Mouse (Mus musculus): ENCODE measurements around the gene Gdi1.

Gene Gdi1

DNA sequence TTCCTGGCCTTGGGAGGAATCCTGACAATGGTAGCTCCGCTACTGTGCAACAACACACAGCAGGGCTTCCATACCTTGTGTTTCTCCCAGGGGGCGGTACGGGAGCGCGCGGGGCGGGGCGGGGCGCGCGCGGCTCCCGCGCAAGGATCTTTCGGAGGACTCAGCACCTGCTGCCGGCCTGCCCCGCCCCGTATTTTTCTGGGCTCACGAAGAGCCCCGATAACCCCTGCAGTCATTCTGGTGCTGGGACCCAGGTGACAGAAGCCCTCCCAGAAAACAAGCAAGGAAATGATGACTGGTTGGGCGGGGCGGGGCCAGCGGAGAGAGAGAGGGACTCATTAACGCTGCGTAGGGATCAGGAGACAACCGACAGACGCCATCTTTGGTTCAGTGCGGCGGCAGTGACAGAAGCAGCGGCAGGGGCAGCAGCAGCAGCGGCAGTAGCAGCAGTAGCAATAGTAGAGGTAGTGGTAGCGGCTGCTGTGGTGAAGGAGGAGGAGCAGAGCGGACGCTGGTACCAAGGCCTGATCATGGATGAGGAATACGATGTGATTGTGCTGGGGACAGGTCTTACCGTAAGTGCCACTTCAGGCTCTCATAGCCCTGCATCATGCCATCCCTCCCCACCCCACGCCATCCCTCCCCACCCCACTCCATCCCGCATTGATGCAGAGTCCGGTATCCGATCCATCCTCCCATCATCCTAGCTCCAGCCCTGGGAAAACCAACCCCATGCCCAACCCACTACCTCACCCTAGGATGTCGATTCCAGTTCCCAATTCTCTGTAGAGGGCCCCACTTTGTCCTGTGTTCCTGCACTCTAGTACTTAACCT lies at the start of gene Gdi1:
TSS of gene Gdi1 (plus strand) at position 132 of the 834 bp plus-strand sequence.
- DNase-seq: peak; percentile 74

DNA sequence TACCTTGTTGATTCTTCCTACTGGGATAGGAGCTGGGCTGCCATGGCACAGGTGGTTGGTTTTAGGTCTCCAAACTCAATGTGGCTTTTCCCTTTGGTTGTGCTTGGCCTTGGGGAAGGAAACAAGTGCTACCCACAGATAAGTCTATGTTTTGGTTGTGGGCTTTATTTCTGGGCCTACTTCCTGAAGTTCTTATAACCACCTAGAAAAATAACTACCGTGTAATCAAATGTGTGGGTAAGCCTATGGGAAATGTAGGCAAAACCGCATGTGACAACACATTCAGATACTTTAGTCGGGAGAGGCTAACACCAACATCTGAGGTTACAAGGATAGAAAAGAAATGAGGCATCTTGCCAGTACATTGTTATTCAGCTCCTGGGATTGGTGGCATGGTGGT lies 47.1 kb upstream of the Gdi1 start:
- DNase-seq: no peak

DNA sequence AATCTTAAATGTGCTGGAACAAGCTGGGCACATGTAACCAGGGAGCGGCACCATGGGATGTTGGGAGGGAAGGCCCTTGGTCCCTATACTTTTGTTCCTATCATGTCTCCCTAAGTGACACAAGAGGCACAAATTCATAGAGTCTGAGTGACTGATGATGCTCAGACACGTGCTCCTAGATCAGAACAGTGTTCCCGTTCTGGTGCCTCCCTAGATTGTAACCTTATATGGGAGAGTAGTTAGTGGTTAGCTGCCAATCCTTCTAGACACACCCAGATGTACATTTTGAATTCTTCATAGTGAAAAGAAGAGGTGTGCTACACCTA lies 35.1 kb upstream of the Gdi1 start:
- no peak for DNase-seq

DNA sequence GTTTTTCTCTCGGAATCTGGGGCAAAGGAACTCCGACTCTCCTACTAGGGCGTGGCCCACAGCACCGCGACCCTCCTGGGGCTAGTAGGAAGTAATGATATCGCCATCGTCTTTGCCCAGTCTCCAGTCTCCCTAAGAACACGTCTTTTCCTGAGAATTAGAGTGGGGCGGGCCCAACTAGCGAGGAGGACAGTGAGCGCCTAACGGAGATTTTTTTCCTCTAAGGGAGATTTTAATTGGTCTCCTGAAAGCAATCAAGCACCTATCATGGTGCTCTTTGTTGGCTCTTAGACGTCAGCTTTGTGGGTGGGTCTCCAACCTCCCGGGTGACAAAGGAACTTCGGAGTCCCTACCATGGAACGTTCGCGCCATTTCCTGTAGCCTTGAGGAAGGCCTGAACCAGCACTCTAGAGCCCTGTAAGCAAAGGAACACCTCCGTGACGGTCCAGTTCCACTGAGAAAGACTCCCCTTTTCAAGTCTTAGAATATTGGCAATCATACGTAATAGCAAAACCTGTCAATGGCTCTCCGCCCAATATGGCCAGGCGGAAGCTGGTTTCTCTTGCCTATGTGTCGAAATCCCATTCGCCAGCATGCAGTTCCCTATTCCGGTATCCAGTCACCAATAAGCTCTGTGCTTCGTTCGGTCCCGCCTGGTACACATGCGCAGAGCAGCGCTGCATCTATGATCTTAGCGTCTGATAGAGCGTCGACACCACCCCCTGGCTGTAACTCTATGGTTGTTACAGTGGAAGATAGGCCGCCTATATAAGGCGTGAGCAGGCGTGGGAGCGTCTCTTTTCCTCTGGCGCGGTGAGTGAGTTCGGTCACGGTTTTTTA lies 34.5 kb upstream of the Gdi1 start, which contains the start of gene Rpl10:
TSS of gene Rpl10 (plus strand) at position 751 of the 840 bp plus-strand sequence.
- peak; percentile 96 for DNase-seq

DNA sequence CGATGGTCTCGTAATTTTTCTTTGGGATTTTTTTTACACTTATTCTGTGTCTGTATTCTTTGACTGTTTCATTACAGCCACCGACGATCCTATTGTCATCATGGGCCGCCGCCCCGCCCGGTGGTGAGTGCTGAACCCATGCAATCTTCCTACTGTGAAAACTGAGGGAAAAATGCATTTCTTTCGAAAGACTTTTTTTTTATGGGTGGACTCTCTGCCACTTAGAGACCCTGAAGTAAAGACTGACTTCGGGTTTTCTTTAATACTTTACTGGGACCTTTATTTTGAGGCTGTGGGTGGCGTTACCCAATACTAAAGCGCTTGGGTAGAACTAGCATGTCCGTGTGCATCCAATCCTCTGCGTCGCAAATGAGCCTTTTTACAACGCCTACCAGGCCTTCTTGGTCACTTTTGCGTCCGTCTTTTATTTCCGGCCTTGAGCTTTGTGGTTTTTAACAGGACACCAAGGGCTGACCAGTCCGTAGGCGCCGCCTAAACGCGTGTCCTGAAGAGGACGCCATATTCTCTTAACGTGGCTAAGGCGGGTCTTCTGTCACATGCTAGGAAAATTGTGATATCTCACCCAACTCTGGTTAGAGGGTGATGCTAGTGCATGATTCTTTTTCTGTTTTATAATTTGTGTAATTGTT lies 33.8 kb upstream of the Gdi1 start:
- peak; percentile 63 for DNase-seq

DNA sequence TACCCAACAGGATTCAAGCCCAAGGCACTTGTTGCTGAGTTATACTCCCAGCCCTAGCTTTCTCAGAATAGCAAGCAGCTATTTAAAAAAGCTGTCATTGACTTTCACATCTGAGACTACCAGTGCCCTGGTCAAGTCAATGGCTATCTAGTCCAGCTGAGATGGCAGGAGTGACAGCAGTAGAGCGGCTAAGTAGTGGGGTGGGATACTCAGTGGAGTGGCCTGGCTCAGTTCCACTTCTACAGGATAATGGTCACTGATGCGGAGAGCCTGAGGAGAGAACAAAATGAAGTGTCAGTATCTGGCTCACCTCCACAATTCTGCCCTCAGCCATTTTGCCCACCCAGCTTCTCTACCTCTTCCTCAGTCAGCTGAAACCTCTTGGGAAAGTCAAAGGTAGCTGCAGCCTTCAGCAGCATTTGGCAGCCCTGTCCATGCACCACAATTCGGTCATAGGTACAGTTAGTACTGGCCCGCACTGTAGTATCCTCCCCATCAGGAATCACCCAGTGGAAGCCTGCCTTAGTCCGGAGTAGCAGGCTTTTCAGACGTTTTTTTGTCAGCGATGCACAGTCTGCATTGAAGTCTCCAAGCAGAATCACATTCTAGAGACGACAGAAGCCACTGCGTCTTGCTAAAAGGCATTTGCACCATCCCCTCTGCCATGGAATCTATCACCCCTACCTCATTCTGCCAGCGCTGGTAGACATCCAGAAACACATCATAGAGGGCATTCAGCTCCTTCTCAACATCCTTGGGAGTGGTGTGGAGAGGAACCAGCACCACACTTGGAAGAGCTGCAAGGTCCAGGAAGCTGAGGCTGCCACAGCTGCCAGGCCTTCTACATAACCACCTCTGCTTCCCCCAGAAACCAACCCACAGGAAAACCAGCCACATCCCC lies 31.1 kb upstream of the Gdi1 start:
- no peak for DNase-seq

DNA sequence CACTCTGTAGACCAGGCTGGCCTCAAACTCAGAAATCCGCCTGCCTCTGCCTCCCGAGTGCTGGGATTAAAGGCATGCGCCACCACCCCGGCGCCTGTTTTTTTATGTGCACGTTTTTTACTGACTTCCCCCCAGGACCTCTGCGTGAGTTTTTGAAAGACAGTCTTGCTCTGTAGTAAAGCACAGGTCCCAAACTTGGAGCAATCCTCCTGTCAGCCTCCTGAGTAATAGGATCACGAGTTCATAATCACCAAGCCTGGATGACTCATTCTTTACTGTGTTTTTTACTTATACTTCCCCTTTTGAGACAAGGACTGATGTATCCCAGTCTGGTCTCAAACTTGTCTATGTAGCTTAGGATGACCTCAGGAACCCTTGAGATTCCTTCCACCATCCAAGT lies 26.9 kb upstream of the Gdi1 start:
- peak; percentile 20 for DNase-seq

DNA sequence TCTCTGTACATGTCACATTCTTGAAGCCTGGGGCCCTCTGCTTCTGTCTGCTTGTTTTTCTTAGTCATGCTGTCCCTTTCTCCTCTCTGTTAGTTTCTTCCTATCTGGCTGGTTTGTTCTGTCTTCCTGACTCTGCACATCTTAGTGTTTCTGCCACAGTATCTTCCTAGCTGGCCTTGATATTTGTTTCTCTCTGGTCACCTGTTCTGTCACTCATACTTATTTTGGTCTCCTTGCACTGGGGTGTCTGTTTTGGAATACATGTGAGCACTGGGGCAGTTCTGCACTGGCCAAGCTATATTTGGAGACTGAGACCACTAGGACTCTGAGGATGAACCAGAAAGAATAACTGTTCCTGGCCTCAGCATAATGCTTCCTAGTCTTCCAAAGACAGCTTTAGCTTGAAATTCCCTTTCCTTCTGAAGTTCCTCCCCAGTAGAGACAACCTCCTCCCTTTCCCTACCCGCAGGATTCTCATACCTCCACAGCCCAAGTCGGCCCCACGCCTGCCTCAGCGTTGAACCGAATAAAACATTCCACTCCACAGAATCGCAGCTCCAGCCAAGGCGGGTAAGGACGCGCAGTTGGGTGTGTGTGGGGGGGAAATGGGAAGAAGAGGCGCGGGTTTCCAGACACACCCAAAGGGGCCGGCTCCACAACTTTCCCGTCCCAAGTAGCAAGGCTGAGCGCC lies 23.6 kb upstream of the Gdi1 start:
- no peak for DNase-seq

DNA sequence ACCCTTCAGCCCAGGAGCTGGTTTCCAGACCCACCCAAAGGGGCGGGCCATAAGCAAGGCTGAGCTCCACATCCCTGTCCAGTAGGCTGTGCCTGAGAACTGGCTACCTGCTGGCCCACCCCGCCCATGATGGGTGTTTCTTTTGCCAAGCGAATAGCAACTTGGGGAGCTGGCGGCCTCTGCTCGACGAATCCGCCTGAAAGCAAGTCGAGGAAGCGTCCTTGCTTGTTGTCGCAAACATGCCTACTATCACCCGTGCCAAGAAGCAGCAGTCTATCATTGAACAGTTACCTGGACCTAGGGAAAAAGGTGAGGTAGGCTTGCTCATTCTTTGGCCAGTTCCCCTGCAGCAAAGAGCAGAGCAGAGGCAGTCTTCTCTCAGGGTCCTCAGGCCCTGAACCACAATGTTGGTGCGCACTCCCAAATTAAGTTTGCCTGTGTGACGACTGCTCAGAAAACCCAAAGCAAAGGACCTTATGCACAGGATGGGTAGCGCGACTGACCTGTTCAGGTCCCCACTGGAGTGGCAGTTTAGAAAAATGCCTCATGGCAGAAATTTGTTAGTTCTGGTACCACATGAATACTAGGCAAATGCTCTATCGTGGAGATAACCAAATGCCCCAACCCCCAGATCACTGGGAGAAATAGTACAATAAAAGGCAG lies 22.9 kb upstream of the Gdi1 start, which contains the start of the genes Taz and Dnase1l1:
TSS of gene Taz (plus strand) at position 181 of the 663 bp plus-strand sequence.
TSS of gene Dnase1l1 (minus strand) at position 606 of the 663 bp plus-strand sequence.
- peak; percentile 94 for DNase-seq

DNA sequence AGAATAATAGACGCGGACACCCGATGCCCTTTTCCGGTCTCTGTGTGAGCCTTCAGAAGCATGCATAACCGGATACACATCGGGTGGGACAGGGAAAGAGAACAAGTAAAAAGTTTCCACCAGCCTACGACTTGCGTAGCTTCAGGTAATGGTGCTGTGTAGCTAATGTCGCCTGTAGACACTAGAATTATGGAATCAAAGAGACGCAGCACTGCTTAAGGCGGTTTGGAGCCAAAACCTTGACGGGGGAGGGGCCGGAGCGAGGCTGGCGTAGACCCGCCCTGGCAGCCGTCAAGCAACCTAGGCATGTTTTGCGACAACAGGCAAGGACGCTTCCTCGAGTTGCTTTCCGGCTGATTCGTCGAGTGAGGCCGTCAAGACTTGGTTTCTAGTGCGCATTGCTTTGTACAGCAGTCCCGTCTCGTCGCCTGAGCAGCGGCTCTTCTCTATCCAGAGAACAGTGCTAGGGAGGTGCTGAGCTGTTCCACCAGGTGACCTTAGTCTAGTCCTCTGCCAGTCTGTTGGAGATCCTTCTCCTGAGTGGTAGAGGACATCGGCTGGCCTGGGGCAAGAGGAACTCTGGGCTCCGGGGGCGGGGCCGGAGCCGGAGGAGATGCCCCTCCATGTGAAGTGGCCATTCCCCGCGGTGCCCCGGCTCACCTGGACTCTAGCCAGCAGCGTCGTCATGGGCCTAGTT lies 22.3 kb upstream of the Gdi1 start:
- DNase-seq: peak; percentile 94

DNA sequence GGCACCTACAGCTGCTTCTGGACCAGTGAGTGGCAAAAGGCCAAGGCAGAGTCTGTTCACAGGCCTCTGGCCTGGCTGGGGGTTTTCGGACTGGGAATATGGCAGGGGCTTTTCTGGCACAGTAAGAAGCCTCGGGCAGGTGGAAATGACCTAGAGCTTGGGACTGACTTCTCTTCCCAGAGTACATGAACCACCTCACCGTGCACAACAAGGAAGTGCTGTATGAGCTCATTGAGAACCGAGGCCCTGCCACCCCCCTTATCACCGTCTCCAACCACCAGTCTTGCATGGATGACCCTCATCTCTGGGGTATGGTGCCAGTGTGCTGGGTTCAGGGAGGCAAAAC lies 21.7 kb upstream of the Gdi1 start:
- DNase-seq: no peak

DNA sequence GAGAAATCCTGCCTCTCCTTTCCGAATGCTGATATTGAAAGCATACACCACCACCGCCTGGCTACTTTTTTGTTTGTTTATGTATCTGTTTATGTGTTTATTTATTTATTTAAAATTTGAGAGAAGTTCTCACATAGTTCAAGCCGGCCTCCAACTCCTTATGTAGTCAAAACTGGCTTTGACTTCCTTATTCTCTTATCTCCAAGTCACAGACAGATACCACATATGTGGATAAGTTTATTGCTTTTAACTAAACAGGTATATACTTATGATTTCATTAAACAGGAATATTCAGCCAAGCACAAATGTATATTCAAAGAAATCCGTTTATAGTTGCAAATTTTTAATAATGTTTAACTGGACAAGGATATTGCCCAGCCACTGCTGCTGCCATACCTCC lies 11.4 kb upstream of the Gdi1 start:
- DNase-seq: no peak

DNA sequence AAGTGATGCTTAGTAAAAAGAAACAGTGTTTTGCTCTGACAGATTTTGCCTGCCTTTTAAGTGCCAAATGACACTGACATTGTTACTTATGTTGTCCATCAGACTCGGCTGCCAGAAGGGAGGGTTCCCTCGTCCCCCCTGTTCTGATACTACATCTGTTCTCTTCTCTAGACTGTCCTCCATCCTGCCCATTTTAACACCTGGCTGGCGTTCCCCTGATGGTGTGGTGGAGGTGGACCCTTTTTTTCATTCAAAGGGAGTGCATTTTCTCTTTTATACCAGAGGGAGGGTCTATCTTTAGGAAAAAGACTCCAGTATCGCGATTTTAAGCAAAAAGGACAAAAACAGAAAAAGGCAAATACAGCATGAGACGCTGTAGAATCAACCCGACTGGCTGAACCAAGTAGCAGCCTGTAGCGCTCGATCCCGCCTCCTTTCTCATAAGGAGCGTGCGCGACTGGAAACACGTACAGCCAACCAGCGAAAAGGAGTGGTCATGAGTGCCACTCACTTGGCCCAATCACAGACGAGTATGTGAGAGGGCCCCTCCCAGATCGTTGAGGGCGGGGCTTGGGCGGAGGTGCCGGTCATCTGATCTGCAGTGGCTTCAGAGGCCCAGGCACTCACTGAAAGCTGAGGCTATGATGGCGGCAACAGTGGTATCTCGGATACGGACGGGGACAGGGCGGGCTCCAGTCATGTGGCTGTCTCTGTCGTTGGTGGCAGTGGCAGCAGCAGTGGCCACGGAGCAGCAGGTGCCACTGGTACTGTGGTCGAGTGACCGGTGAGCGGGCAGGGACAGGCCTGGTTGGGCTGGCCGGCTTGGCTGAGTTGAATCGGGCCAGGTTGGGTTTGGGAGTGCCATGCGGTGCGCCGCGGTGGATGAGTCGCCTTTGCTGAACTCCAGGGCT lies 8.0 kb upstream of the Gdi1 start, which contains the start of gene Atp6ap1:
TSS of gene Atp6ap1 (plus strand) at position 560 of the 911 bp plus-strand sequence.
- DNase-seq: peak; percentile 97

DNA sequence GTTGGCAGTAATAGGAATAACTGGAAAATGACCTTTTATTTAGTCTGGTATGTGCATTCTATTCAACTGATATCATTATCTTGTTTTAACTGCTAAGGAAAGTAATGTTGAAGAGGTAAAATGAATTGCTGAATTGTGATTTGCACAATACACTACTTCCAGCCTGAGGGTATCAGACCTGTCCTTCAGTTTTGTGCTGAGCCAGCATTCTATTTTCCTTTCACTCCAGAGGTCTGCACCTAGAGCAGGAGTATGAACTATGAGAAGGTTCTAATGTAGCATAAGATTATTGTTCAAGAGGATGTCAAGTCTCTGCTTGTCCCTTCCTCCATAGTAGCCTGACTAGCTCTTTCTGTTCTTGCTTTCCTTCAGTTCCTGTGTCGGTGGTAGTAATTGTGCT lies 6.5 kb upstream of the Gdi1 start:
- DNase-seq: no peak

DNA sequence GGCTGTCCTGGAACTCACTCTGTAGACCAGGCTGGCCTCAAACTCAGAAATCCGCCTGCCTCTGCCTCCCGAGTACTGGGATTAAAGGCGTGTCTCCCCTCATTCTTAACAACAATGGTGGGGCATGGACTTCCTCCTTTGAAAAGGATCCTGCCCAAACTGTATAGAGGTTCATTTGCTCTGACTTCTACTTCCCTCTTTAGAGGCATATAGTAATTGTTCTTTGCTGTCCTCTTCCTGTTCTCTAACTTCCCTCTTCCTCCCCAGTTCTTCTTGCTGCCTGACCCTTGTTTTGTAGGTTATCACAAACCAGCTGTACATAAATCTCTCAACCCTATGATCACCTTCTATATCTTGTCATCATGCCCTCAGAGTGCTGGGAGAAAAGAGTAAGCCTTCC lies 5.1 kb upstream of the Gdi1 start:
- peak; percentile 19 for DNase-seq

DNA sequence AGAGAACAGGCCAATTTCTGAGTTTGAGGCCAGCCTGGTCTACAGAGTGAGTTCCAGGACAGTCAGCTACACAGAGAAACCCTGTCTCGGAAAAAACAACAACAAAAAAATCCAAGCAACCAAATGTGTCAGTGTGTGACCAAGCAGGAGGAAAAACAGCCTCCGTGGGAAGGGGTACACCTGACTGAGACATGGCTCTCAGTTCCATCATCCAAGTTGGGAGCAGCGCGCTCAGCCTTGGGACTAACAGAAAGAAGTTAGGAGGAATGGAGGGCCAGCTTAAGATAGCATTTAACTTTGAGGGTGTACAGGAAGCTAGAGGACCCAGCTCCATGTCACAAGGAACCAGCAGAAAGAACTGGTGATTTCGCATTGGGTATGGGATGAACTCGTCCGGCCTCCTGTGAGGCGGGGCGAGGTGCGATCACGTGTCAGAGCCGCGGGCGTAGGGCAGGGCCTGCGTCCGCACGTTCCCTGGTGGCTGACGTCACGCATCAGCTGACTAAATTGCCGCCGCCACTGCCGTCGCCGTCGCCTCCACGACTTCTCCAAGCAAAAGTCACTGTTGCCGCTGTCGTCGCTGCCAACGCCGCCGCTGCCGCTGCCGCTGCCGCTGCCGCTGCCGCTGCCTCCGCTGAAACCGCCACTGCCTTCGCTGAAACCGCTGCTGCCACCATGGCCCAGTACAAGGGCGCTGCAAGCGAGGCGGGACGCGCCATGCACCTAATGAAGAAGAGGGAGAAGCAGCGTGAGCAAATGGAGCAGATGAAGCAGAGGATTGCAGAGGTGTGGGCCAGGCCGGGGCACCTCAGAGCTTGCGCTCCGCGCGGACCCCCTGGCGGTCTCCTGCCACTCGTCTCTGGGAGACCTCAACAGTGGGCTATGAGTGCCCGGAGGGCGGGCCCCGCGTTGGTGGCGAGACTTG lies 8.0 kb downstream of the Gdi1 start, which contains the start of gene Fam50a:
TSS of gene Fam50a (plus strand) at position 494 of the 925 bp plus-strand sequence.
- DNase-seq: peak; percentile 93

DNA sequence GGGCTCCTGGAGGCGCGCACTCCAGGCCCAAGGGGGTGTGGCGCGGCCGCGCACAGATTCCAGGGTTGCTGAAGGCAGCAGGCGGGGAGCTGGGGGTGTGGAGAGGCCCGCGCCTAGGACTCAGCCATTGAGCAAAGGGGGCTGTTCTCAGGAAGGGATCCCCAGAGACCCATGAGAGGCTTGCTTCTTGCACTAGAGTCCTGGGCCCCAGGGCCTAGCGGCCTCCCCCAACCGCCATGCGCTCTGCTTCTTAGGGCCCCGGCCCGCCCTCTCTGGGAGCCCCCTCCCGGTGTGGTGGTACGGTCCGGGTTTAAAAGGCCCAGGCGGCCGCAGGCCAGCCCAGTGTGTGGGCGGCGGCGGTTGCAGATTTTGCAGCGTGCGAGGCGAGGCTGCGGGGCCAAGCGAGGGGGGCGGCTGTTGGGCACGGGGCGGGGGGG lies 23.9 kb downstream of the Gdi1 start, which contains the start of gene Plxna3:
TSS of gene Plxna3 (plus strand) at position 342 of the 437 bp plus-strand sequence.
- DNase-seq: peak; percentile 78

DNA sequence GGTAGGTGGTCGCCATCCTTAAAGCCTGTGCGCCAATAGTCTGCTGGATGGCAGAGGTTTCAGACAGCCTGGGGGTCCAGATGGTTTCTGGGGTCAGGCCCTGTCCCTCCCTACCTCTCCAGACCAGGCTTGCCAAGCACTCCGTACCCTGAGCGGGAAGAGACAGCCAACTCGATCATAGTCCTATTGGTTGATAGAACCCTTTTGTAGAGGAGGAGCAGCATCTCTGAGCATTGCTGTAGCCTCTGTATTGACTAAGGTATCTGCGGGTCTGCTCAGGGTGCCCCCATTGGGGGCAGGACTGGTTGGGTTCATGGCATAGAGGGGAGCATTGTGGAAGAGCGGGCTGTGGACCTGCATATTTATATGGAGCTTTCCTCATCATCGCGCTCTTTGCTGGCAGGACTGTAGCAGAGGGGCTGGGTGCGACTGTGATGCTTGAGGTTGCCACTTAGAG lies 24.4 kb downstream of the Gdi1 start:
- no peak for DNase-seq
